Mouse (Mus musculus) kidney, embryonic 16.5 days (tissue): ENCODE measurements around the gene Smug1. TPM values are rescaled to one million over a fixed set of nuclear protein-coding genes. Genes with fewer than 3 reads are reported as not detected.

Experiments used
- ATAC-seq: fragments of 200-750 bp; cut with Nextera tagmentation; 2 replicates; pipeline ENCODE4 v1.8.0; 2017; ENCODE audit warnings: moderate TSS enrichment; ENCODE audit not compliant: low FRiP score, low TSS enrichment
- H3K27ac ChIP-seq: fragments of 300-500 bp; sonication (generic); 2 replicates; pipeline ENCODE4 v1.5.1; 2014; ENCODE audit warnings: low read length
- H3K27me3 ChIP-seq: fragments of 300-500 bp; sonication (generic); 2 replicates; pipeline ENCODE4 v1.6.1; 2014; ENCODE audit warnings: low read length, control low read depth, mixed read lengths; ENCODE audit not compliant: insufficient read depth
- H3K36me3 ChIP-seq: fragments of 300-500 bp; sonication (generic); 2 replicates; pipeline ENCODE4 v1.6.1; 2014; ENCODE audit warnings: low read length, control low read depth, mixed read lengths; ENCODE audit not compliant: insufficient read depth
- H3K4me1 ChIP-seq: fragments of 300-500 bp; sonication (generic); 2 replicates; pipeline ENCODE4 v1.6.1; 2014; ENCODE audit warnings: low read length, control low read depth, mixed read lengths; ENCODE audit not compliant: insufficient read depth
- H3K4me2 ChIP-seq: fragments of 300-500 bp; sonication (generic); replicated peaks from 2 replicates; pipeline ENCODE4 v1.6.1; 2014; ENCODE audit warnings: low read depth, low read length
- H3K4me3 ChIP-seq: fragments of 300-500 bp; sonication (generic); 2 replicates; pipeline ENCODE4 v1.5.1; 2014; ENCODE audit warnings: mild to moderate bottlenecking, low read length
- H3K9ac ChIP-seq: fragments of 300-500 bp; sonication (generic); replicated peaks from 2 replicates; pipeline ENCODE4 v1.6.1; 2014; ENCODE audit warnings: low read length
- H3K9me3 ChIP-seq: fragments of 300-500 bp; sonication (generic); 2 replicates; pipeline ENCODE4 v1.6.1; 2016; ENCODE audit warnings: low read length, control low read depth
- WGBS: fragments of 180-500 bp; shearing (Covaris S2); extraction: QIAGEN DNeasy Blood & Tissue Kit; methylation state at CpG from one replicate; pipeline ENCODE4 v1.1.7; 2014; 5-methylcytosine and 5-hydroxymethylcytosine counted together
- polyA plus RNA-seq: library from polyadenylated mRNA; unstranded; fragments of >200 nt; fragmentation: Nextera tagmentation; extraction: Ambion mirVana; gene quantifications from 2 replicates; pipeline ENCODE4 v1.2.1, GENCODE M21; 2015

The Smug1 gene
- polyA plus RNA-seq, 1 experiment from 2014 or later = 19.8 TPM

DNA sequence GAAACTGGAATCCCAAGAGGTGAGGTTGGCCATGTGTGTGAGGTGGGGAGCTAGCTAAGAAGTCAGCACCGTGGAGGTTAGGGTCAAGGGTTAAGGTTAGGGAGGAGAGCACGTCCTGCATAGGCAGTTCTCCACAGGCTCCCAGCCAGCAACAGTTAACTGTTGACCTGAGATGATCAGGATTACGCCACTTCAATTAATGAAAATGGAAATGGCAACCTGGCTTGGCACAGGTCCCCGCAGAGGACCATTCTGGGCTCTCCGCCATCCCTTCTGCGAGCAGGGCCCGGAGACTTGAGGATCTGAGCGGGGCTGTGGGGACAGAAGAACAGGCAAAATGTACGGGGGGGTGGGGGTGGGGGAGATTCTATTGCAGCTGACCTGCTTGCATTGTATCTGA is 19.1 kb downstream of the Smug1 start:
- peaks cover 26% of the 10 kb centered on the region for H3K27me3 ChIP-seq
- H3K27ac ChIP-seq = no peak overlapping the region
- peaks cover 11% of the 10 kb centered on the region for H3K4me1 ChIP-seq
- no peak for ATAC-seq
- H3K9me3 ChIP-seq = no peaks in the 10 kb centered on the region
- no peaks in the 10 kb centered on the region for H3K36me3 ChIP-seq
- no peak overlapping the region for H3K4me2 ChIP-seq
- no peak overlapping the region for H3K9ac ChIP-seq
- H3K4me3 ChIP-seq = no peak overlapping the region
- WGBS = 55% methylated on average over 9 of the region's 9 CpGs

DNA sequence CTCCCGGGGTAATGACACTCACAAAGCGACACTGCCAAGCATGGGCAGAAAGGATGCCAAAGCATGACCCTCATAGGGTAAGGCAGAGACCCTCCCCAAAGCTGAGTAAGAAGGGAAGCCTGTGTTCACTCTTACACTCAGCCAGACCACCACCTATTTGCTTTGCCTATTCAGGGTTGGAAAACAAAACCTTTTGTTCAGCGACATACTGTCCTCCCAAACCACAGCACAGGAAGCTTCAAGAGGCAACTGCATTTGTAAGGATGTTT is 19.5 kb downstream of the Smug1 start:
- Histone ChIP-seq H3K27me3 (peaks cover 26% of the 10 kb centered on the region), H3K9ac (no peak overlapping the region), H3K4me2 (peak overlapping the region; percentile 82)

DNA sequence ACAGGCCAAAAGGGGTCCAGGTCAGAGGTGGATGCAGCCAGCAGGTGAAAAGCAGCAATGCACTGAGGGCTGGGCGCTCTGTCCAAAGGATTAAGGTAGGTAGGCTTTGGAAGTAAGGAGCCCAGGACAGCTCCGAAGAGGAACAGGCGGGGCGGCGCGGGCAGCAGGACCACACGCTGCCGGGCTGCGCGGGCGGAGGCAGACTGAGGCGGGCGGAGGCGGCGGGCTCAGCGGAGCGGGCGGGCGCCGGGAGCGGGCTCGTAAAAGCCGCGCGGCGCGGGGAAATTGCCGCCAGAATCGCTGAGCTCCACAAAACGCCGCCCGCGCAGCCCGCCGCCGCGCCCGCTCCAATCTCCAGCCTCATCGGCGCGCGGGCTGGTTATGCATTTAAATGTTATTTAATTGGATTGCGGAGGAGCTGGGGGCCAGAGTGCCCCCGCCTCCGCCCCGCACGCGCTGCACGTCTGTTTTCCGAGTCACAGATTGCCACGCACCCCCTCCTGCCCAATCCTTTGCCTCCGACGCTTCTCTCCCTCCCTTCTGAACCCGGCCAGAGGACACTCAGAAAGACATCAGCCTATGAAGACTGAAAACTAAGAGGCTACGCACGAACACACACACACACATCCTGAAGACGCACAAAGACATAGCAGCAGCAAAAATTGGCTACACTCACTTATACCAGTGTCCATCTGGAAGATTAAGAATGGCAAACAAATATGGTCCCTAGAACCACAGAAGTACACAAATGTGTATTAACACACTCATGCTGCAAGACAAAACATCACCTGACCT is 20.1 kb downstream of the Smug1 start:
- Histone ChIP-seq H3K27ac (no peak overlapping the region), H3K36me3 (no peaks in the 10 kb centered on the region), H3K9me3 (no peaks in the 10 kb centered on the region), H3K27me3 (peaks cover 26% of the 10 kb centered on the region), H3K4me1 (peaks cover 11% of the 10 kb centered on the region), H3K4me3 (peak overlapping the region; percentile 46), H3K4me2 (peak overlapping the region; percentile 82), H3K9ac (peak overlapping the region; percentile 69)
- ATAC-seq = peak; percentile 58; the same call in 1 of the 2 replicates
- under 1% methylated on average over 57 of the region's 57 CpGs for WGBS

More for the DNA sequence above, 19.5 kb downstream of the Smug1 start:
- H3K4me3 ChIP-seq = no peak overlapping the region
- 0 out of 2 replicates have a peak, but pooled peaks have one; percentile 16 for ATAC-seq
- H3K36me3 ChIP-seq = no peaks in the 10 kb centered on the region
- H3K27ac ChIP-seq = no peak overlapping the region
- peaks cover 11% of the 10 kb centered on the region for H3K4me1 ChIP-seq
- WGBS = 23% methylated on average over 3 of the region's 3 CpGs
- no peaks in the 10 kb centered on the region for H3K9me3 ChIP-seq

- no peak overlapping the region for H3K4me2 ChIP-seq
- peaks cover 29% of the 10 kb centered on the region for H3K27me3 ChIP-seq
- H3K4me3 ChIP-seq = no peak overlapping the region
- no peak overlapping the region for H3K9ac ChIP-seq
- ATAC-seq = no peak
- 80% methylated on average over 11 of the region's 11 CpGs for WGBS
- H3K27ac ChIP-seq = no peak overlapping the region
- no peaks in the 10 kb centered on the region for H3K36me3 ChIP-seq
- H3K9me3 ChIP-seq = no peaks in the 10 kb centered on the region
- H3K4me1 ChIP-seq = peaks cover 11% of the 10 kb centered on the region
Measured at GRCm38 (mm10) chr15:103145635-103146299, 21.1 kb downstream of the Smug1 start.

DNA sequence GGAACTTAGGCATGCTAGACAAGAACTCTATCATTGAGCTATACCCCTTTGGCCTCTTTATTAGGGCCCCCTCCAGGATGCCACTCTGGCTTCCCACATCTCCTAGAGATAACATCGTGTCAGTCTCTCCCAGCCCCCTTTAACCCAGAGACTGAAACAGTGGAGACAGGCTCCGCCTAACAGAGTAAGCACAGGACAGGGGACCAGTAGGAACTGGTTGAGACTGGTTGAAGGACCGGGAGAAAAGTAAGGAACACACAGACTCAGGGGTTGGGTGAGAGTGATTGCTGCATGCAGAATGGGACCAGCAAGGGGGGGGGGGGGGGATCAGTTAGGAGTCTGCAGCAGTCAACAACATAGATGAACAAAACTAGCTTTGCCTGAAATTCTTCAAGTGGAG is 22.7 kb downstream of the Smug1 start:
- ATAC-seq = no peak
- 49% methylated on average over 3 of the region's 3 CpGs for WGBS

GRCm38 (mm10) chr15:103135431-103135947 is 31.4 kb downstream of the Smug1 start:
- H3K4me2 ChIP-seq = no peak overlapping the region; the same call in 1 of the 2 replicates
- no peak overlapping the region; the same call in 1 of the 2 replicates for H3K9ac ChIP-seq
- H3K36me3 ChIP-seq = no peaks in the 10 kb centered on the region
- 0 out of 2 replicates have a peak, but pooled peaks cover 3% of the 10 kb centered on the region for H3K9me3 ChIP-seq
- H3K27ac ChIP-seq = peak overlapping the region; percentile 81
- peak; percentile 62 for ATAC-seq
- 7% methylated on average over 13 of the region's 13 CpGs for WGBS
- peaks cover 41% of the 10 kb centered on the region for H3K4me1 ChIP-seq
- H3K4me3 ChIP-seq = no peak overlapping the region
- peaks cover 6% of the 10 kb centered on the region; the same call in 1 of the 2 replicates for H3K27me3 ChIP-seq

More for the DNA sequence above, 22.7 kb downstream of the Smug1 start:
- H3K27ac ChIP-seq = no peak overlapping the region
- H3K4me2 ChIP-seq = no peak overlapping the region
- H3K27me3 ChIP-seq = peaks cover 29% of the 10 kb centered on the region
- peaks cover 11% of the 10 kb centered on the region for H3K4me1 ChIP-seq
- H3K9ac ChIP-seq = no peak overlapping the region
- no peak overlapping the region for H3K4me3 ChIP-seq
- no peaks in the 10 kb centered on the region for H3K36me3 ChIP-seq
- H3K9me3 ChIP-seq = no peaks in the 10 kb centered on the region

DNA sequence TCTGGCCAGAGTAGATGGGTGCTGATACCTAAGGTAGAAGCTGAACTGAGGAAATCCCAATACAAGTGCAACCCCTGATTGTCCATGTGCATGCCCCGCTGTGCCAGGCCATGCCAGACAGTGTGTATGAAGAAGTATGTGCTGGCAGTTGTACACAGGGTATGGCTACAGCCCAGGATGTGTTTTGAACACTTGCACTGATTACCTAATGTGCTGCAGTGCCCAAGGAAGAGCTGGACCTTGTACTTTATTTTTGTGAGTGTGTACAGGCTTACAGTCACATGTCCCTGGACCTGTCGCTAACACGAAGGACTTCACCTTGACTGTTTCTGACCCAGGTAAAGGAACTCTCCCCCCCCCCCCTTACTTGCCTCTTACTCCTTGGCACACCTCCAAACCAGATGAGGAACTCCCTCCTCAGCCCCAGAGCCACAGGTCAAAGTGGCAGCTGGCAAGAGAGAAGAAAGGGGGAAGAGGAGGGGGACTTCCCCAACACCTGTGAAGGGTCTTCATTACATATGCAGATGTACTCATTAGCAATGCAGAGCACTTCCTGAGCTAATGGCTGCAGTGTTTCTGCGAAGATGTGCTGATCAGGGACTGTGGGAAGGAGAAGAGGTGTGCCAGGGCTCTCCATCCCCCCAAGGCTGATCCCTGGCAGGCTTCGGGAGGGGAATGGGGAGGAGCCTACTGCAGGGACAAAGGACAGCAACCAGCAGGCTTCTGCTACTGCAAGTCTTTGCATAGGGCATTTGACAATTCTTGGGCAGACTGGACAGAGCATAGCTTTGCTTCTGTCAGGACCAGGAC is 32.4 kb downstream of the Smug1 start:
- H3K27me3 ChIP-seq = peaks cover 6% of the 10 kb centered on the region; the same call in 1 of the 2 replicates
- no peaks in the 10 kb centered on the region for H3K36me3 ChIP-seq
- no peak overlapping the region for H3K4me2 ChIP-seq
- H3K4me3 ChIP-seq = no peak overlapping the region
- H3K4me1 ChIP-seq = peaks cover 42% of the 10 kb centered on the region
- peak overlapping the region; percentile 81 for H3K27ac ChIP-seq
- WGBS = 34% methylated on average over 5 of the region's 5 CpGs
- 0 out of 2 replicates have a peak, but pooled peaks cover 3% of the 10 kb centered on the region for H3K9me3 ChIP-seq
- no peak overlapping the region for H3K9ac ChIP-seq
- ATAC-seq = peak; percentile 36

GRCm38 (mm10) chr15:103133761-103134160 is 33.1 kb downstream of the Smug1 start:
- 0 out of 2 replicates have a peak, but pooled peaks cover 3% of the 10 kb centered on the region for H3K9me3 ChIP-seq
- H3K4me3 ChIP-seq = no peak overlapping the region
- H3K9ac ChIP-seq = no peak overlapping the region
- no peak overlapping the region for H3K27ac ChIP-seq
- 37% methylated on average over 4 of the region's 4 CpGs for WGBS
- H3K4me2 ChIP-seq = no peak overlapping the region
- H3K27me3 ChIP-seq = peaks cover 6% of the 10 kb centered on the region; the same call in 1 of the 2 replicates
- peaks cover 49% of the 10 kb centered on the region for H3K4me1 ChIP-seq
- ATAC-seq = no peak
- H3K36me3 ChIP-seq = no peaks in the 10 kb centered on the region

DNA sequence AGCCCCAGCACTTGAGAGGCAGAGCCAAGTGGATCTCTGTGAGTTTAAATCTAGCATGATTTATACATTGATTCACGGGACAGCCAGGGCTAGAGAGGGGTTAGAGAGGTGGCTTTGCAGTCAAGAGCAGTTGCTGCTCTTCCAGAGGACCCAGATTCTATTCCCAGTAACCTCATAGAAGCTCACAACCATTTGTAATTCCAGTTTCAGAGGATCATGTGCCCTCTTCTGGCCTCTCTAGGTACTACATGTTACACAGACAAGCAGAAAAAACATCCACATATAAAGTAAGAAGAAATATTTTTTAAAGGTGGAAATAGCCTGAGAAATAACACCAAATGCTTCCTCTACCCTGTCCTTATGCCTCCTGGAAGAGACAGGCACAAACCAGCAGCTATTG is 36.2 kb downstream of the Smug1 start:
- ATAC-seq = no peak
- no peak overlapping the region for H3K27ac ChIP-seq
- peaks cover 48% of the 10 kb centered on the region for H3K4me1 ChIP-seq
- no peak overlapping the region for H3K4me3 ChIP-seq
- no peak overlapping the region for H3K4me2 ChIP-seq
- 0 out of 2 replicates have a peak, but pooled peaks cover 3% of the 10 kb centered on the region for H3K9me3 ChIP-seq
- no peaks in the 10 kb centered on the region for H3K36me3 ChIP-seq
- H3K27me3 ChIP-seq = peaks cover 3% of the 10 kb centered on the region; the same call in 1 of the 2 replicates
- H3K9ac ChIP-seq = no peak overlapping the region
- WGBS = 73% methylated on average over 1 of the region's 1 CpGs
